ENCODE assay signal across 9 mouse cellular contexts in the genomic region with DNA sequence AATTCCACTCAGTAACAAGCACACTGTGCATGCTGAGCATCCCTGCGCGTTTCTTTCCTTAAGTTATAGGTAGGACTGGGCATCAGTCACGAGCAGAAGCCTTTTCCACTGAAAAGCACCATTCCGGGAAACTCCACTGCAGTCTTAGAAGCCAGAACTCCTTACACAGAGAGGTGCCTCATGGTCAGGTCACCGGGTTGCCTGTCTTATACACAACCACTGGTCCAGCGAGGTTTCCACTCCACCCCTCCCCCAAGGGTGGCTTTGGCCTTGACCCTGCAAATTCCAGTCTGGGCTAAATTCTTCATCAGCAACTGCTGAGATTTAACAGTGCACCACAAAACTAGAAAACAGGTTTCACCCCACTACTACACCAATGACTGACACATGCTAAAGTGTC. TPM values are rescaled to one million over a fixed set of nuclear protein-coding genes. Genes with fewer than 3 reads are reported as not detected.
A peak's percentile ranks its signal among the peaks of the same experiment; 100 is the strongest.
DNase-seq lines count a peak whose midpoint lies in the region; ATAC-seq lines count a peak whose summit lies in the region.
"Had no signal": no experiment of that assay in that cellular context is flagged by ENCODE, and none has a peak within 500 bp of the region (broad histone marks: within the 10 kb centered on the region; RNA-seq: fewer than 3 reads in every experiment).

No protein-coding gene starts in this region.

- peak; percentile 83 for DNase-seq in heart, adult 11 months
- DNase-seq in heart, adult 8-10 months (ENCODE audit: low spot score): no peak
- DNase-seq in kidney, adult 8-10 months: peak; percentile 59 to 60
- no peak for DNase-seq in ovary, postnatal 14 days (ENCODE audit: low spot score)
- DNase-seq in thymus, postnatal 4 days: no peak

- H3K9me3 ChIP-seq in forebrain, embryonic 13.5 days (replicated peaks): peaks cover 3% of the 10 kb centered on the region; the same call in 1 of the 2 replicates
- H3K9me3 ChIP-seq in midbrain, embryonic 12.5 days: no peaks in the 10 kb centered on the region

- ATAC-seq in forebrain, embryonic 13.5 days: no peak
- ATAC-seq in midbrain, embryonic 12.5 days (ENCODE audit: low FRiP score, low read depth): no peak
- ATAC-seq in CD4-positive, CD25-positive, alpha-beta regulatory T cell, adult 4 months: no peak

- 28% methylated on average over 6 of the region's 6 CpGs for WGBS in forebrain, embryonic 13.5 days
- 30% methylated on average over 6 of the region's 6 CpGs for WGBS in midbrain, embryonic 12.5 days

- peak overlapping the region; percentile 88 for H3K4me3 ChIP-seq in forebrain, embryonic 13.5 days
- peak overlapping the region; percentile 84 for H3K4me3 ChIP-seq in midbrain, embryonic 12.5 days

- H3K4me1 ChIP-seq in forebrain, embryonic 13.5 days: peaks cover 28% of the 10 kb centered on the region
- H3K4me1 ChIP-seq in midbrain, embryonic 12.5 days: peaks cover 15% of the 10 kb centered on the region; the same call in 1 of the 2 replicates

- H3K4me2 ChIP-seq in forebrain, embryonic 13.5 days: peak overlapping the region; percentile 75
- H3K4me2 ChIP-seq in midbrain, embryonic 12.5 days (replicated peaks): peak overlapping the region; percentile 95

- H3K36me3 ChIP-seq in forebrain, embryonic 13.5 days (ENCODE audit: poor library complexity, severe bottlenecking): peaks cover 22% of the 10 kb centered on the region
- no peaks in the 10 kb centered on the region for H3K36me3 ChIP-seq in midbrain, embryonic 12.5 days

- H3K9ac ChIP-seq in forebrain, embryonic 13.5 days: peak overlapping the region; percentile 93; the same call in 1 of the 2 replicates
- no peak overlapping the region; the same call in 1 of the 2 replicates for H3K9ac ChIP-seq in midbrain, embryonic 12.5 days (replicated peaks)

- H3K27me3 ChIP-seq in forebrain, embryonic 13.5 days: no peaks in the 10 kb centered on the region
- H3K27me3 ChIP-seq in midbrain, embryonic 12.5 days: peaks cover 30% of the 10 kb centered on the region

- no peak overlapping the region for H3K27ac ChIP-seq in forebrain, embryonic 13.5 days
- no peak overlapping the region for H3K27ac ChIP-seq in midbrain, embryonic 12.5 days (replicated peaks)

RNA-seq across cellular contexts. Expression of gene Nos1ap, which starts 1.3 kb away (rescaled TPM):
- 10 to 100 TPM; 22.5 to 27.8 (median 25.2) TPM for total RNA-seq in heart, adult 8-10 months (2022)
- 21.0 and 22.3 TPM in 2 replicates for polyA plus RNA-seq in forebrain, embryonic 13.5 days (2015; fragmentation: Nextera tagmentation; extraction: Ambion mirVana)
- polyA plus RNA-seq in midbrain, embryonic 12.5 days (2016; fragmentation: Nextera tagmentation; extraction: Ambion mirVana): 11.9 and 15.4 TPM in 2 replicates
- under 1 TPM; 0.19 to 0.29 TPM for polyA plus RNA-seq in CD4-positive, CD25-positive, alpha-beta regulatory T cell, adult 4 months (2017; shearing (Covaris generic))
- total RNA-seq: CH12.LX had no signal

RNA-seq across cellular contexts. Expression of gene Olfml2b, which starts 56.0 kb away (rescaled TPM):
- total RNA-seq in heart, adult 8-10 months (2022): 10 to 100 TPM in 1 of 4 experiments, 1 to 10 TPM in 3; 4.4 to 14.8 (median 7.6) TPM
- polyA plus RNA-seq in forebrain, embryonic 13.5 days (2015; fragmentation: Nextera tagmentation; extraction: Ambion mirVana): 6.7 and 7.3 TPM in 2 replicates
- 4.0 and 4.9 TPM in 2 replicates for polyA plus RNA-seq in midbrain, embryonic 12.5 days (2016; fragmentation: Nextera tagmentation; extraction: Ambion mirVana)
- not detected for polyA plus RNA-seq in CD4-positive, CD25-positive, alpha-beta regulatory T cell, adult 4 months (2017; shearing (Covaris generic))

Comparison
In these comparisons a context has a peak if more than half of its experiments do, and no peak if none do; other contexts are left out.
1. DNase-seq: peak in heart, adult 11 months (single experiment) and kidney, adult 8-10 months (2 of 2); none in heart, adult 8-10 months (single experiment), ovary, postnatal 14 days (single experiment) and thymus, postnatal 4 days (single experiment).
2. RNA of gene Nos1ap, which starts 1.3 kb away (polyA plus RNA-seq): 21.0 to 22.3 TPM in forebrain, embryonic 13.5 days and 11.9 to 15.4 TPM in midbrain, embryonic 12.5 days; 0.19 to 0.29 TPM in CD4-positive, CD25-positive, alpha-beta regulatory T cell, adult 4 months; every median in the first group is over 10 times any median in the second.